Mouse (Mus musculus) testis, adult 10 weeks (tissue): Measurements from ENCODE around the gene Hsd17b12. TPM values are rescaled to one million over a fixed set of nuclear protein-coding genes. Genes with fewer than 3 reads are reported as not detected.

Experiments used
- polyA plus RNA-seq: library from polyadenylated mRNA; stranded (reverse); fragments of 350-450 nt; fragmentation: Illumina TruSeq; extraction: RNeasy Lipid Tissue Mini Kit (QIAGEN cat#74804); gene quantifications from one replicate; pipeline ENCODE4 v1.2.3, GENCODE M21; 2014; ENCODE audit warnings: low read depth, low replicate concordance

Gene Hsd17b12
- polyA plus RNA-seq = 54.9 TPM

GRCm38 (mm10) chr2:94157592-94158519 lies at the start of gene Hsd17b12:
Gene Hsd17b12 (minus strand): TSS chr2:94157964.

GRCm38 (mm10) chr2:94010335-94011291 lies 147.2 kb downstream of the Hsd17b12 start, which contains the start of gene Alkbh3:
Gene Alkbh3 (minus strand): TSS chr2:94010807.

GRCm38 (mm10) chr2:93996254-93996653 lies 161.5 kb downstream of the Hsd17b12 start, which contains the start of gene Gm27027:
Gene Gm27027 (minus strand): TSS chr2:93996354.

Other genes with a start within 250 kb of the Hsd17b12 start
- 0.17 TPM for gene Gm13889, start 200.8 kb downstream of the Hsd17b12 start, polyA plus RNA-seq
- gene Gm27027, start 161.6 kb downstream of the Hsd17b12 start, polyA plus RNA-seq = not detected
- gene Alkbh3, start 147.2 kb downstream of the Hsd17b12 start, polyA plus RNA-seq = 67.4 TPM
- gene Ttc17, start 248.7 kb upstream of the Hsd17b12 start, polyA plus RNA-seq = 15.4 TPM